Mouse (Mus musculus): ENCODE measurements around the gene Tbc1d5.
"Not testable (repeated sequence)": the region's sequence is repeated elsewhere in the genome, so short reads cannot be mapped to it uniquely, and the experiment has no call there.

Tbc1d5 gene

DNA sequence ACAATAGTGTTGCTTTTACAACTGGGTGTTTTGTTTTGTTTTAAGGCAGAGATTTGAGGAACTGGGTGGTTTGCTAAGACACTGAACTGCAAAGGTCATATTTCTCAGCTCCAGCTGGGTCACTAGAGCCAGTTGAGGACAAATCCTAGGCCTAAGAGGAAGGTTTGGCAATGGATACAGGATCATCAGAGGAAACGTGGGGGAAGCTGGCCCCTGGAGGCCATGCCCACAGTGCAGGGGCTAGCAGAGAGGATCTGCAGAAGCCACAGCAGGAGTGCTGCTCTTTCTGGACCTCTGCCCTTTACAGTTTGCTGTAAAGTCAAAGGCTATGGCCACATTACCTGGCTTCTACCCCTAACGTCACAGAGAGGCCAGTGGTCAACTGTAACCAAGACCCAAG, 428.3 kb downstream of the Tbc1d5 start:
- DNase-seq (ENCODE audit: low spot score in 2 of 2) = no peak

GRCm38 (mm10) chr17:50741386-50741785, 437.8 kb downstream of the Tbc1d5 start:
- no peak for DNase-seq (ENCODE audit: low spot score in 2 of 2)

DNA sequence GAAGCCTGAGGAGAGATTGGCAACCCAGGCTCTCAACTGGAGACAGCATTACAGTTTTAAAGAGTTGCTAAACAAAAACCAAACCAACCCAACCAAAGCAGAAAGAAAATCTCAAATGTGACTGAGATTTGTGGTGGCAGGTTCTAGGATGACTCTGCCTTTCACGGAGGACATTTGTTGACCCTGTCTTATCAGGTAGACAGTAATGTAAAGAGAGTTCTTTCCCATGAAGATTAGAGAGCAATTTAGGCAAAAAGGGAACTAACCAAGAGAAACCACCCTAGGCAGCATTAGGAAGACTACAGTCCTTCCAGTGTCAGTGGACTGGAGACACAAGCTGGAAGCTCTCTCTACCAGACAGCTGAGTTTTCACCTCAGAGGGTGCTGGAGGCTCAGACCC, 438.3 kb downstream of the Tbc1d5 start:
- no peak for DNase-seq (ENCODE audit: low spot score in 2 of 2)

GRCm38 (mm10) chr17:50738476-50738875, 440.7 kb downstream of the Tbc1d5 start:
- no peak for DNase-seq (ENCODE audit: low spot score in 2 of 2)

- no peak for DNase-seq (ENCODE audit: low spot score in 2 of 2)
These were observed 442.1 kb downstream of the Tbc1d5 start for GRCm38 (mm10) chr17:50737068-50737467.

GRCm38 (mm10) chr17:50735955-50736533, 443.1 kb downstream of the Tbc1d5 start:
- no peak for DNase-seq (ENCODE audit: low spot score in 2 of 2)

DNA sequence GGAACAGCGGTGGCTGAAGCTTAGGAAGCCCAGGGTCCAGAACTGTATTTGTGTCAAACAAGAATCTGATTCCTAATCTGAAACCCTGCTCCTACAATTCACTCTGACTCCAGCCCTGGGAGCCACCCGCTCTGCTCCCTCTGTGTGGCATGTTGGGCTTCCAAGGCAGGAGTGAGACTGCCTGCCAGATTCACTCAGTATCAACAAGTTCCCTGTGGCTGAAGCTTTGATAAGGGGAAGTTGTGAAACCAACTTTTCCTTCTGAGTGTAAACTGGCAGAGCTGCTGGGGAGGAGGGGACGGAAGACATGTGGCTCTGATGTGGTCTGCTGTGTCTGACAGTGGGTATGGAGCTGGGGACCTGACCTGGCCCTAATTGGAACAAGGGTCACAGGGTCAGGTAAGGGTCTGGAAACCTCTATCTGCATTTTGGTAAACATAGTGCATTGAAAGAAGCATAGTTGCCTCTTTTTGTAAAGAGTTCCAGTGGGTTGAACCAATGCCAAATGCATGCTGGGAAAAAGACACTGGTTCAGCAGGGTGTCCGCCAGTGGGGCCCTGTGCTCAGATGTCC, 443.7 kb downstream of the Tbc1d5 start:
- DNase-seq (ENCODE audit: low spot score in 2 of 2) = no peak

- DNase-seq (ENCODE audit: low spot score in 2 of 2) = no peak
These were observed 444.4 kb downstream of the Tbc1d5 start for GRCm38 (mm10) chr17:50734781-50735180.

- DNase-seq (ENCODE audit: low spot score in 2 of 2) = no peak
These were observed 445.8 kb downstream of the Tbc1d5 start for GRCm38 (mm10) chr17:50733390-50733789.

DNA sequence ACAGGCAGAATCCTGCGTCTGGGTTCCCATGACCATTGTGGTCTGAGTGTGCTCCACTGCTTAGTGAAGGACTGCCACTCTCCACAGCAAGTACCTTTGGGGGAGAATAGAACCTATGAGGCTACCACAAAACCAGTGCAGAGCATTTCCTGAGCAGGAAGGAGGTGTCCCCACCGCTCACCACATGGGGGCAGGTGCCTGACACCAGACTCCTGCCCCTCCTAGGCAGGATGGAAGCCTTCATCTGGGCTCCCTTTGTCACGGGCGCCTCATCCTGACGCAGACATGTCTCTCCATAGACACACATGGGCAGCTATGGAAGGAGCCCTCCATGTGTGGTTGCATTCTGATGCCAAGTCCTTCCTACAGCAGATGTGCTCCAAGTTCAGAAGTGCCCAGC, 447.3 kb downstream of the Tbc1d5 start:
- DNase-seq (ENCODE audit: low spot score in 2 of 2) = no peak

DNA sequence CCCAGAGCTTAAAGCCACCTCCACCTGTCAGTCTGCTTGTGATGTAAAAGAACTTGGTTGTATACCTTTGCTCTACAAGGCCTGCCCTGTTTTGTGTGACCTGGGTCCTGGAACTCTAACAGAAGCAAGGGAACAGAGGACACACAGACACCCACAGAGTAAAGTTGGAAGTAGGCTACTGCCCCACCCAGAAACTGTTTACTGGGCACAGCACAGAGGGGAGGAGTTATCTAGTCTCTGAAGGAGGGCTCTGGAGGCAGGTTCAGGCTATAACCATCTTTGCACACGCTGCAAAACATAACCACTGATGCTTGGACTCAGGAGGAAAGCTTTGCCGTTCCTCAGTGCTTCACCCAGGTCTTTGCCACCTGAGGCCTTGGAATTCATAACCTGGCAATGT, 448.3 kb downstream of the Tbc1d5 start:
- DNase-seq (ENCODE audit: low spot score in 2 of 2) = no peak

DNA sequence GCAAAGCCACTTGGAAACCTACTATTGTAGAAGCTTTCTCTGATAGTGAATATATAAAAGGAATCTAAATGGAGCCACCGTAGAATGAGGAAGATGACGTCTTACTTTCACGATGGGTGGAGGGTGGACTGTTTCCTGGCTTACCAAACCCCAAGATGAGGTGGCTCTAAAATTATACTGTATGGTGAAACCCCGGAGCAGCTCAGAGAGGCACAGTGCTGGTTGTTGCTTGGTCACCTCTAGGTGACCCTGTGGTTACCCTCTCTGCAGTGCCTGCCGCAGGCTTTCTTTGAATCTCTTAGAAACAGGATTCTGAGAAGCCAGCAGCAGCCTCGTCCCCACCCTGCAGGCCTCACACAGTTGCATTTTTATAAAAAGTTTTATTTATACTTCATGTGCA, 449.6 kb downstream of the Tbc1d5 start:
- no peak for DNase-seq (ENCODE audit: low spot score in 2 of 2)

DNA sequence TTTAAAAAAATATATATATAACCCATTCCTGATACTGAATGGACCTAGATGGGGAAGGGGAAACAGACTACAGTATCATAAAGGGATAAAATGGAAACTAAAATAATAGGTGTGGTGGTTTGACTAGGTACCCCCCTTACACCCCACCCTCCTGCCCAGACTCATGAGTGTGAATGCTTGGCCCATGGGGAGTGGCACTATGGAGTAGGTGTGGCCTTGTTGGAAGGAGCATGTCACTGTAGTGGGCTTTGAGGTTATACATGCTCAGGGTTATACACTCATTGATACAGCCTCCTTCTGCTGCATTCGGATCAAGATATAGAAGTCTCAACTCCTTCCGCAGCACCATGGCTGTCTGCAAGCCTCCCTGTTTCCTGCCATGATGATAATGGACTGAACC, 450.1 kb downstream of the Tbc1d5 start:
- DNase-seq (ENCODE audit: low spot score in 2 of 2) = no peak

GRCm38 (mm10) chr17:50726265-50726664, 452.9 kb downstream of the Tbc1d5 start:
- no peak for DNase-seq (ENCODE audit: low spot score in 2 of 2)

DNA sequence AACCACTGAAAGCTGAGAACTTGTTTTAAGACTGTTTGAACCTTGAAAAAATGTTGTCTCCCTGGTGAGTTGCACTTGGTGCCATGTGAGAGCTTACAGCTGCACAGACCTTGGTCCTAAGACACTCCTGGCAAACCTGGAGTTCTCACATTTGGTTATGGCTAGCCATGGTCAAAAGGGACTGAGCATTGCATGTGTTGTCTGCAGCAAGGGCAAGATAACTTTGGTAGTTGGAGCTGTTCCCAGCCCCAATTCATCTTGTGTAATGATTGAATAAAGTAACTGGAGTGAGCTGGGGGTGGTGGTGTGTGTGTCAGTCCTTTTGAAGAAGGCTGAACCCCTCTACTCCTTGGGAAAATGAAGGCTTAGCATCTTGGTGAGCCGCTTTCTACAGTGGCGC, 454.8 kb downstream of the Tbc1d5 start:
- DNase-seq (ENCODE audit: low spot score in 2 of 2) = no peak

GRCm38 (mm10) chr17:50717586-50717985, 461.6 kb downstream of the Tbc1d5 start:
- no peak for DNase-seq (ENCODE audit: low spot score in 2 of 2)

DNA sequence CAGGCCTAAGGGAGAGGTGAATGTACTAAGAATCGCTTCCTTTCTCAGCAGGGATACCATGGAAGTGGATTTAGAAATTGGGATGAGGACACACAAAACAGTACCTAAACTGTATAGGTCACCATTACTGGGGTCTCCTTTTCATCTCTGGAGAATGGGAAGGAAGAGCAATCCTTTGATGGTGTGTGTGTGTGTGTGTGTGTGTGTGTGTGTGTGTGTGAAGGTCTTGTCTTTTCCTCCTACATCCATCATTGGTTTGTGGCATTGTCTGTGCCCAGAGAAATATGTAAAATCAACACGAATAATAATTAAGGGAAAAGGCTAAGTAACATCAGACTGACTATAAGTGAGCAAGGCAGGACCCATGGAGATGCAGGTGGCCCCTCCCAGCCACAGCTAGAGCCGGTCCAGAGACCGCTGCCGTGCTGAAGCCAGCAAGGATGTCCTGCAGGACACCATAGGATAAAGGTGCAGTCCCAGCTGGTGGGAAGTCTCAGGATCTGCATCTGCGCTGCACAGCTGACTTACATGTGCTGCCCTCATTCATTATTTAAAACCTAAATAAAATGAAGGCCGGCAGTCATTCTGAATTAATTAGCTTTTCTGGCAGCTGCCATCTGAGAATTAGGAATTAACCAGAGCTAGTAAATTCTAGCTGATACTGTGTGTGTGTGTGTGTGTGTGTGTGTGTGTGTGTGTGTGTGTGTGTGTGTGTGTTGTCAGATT, 468.5 kb downstream of the Tbc1d5 start:
- no peak for DNase-seq (ENCODE audit: low spot score in 2 of 2)

DNA sequence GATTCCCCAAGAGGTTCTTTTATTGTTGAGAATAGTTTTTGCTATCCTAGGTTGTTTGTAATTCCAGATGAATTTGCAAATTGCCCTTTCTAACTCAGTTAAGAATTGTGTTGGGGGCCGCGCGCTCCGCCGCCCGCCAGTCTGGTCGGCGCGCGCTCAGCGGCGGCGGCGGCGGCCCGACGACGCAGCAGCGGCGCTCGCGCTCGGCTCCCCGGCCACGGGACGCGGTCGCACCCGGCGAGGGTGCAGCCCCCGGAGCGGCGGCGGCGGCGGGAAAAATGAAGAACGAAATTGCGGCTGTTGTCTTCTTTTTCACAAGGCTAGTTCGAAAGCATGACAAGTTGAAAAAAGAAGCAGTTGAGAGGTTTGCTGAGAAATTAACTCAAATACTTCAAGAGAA, 480.7 kb downstream of the Tbc1d5 start:
- not testable (repeated sequence) for DNase-seq (ENCODE audit: low spot score in 2 of 2)

- DNase-seq (ENCODE audit: low spot score in 2 of 2) = no peak
These were observed 491.0 kb downstream of the Tbc1d5 start for GRCm38 (mm10) chr17:50688135-50688534.

DNA sequence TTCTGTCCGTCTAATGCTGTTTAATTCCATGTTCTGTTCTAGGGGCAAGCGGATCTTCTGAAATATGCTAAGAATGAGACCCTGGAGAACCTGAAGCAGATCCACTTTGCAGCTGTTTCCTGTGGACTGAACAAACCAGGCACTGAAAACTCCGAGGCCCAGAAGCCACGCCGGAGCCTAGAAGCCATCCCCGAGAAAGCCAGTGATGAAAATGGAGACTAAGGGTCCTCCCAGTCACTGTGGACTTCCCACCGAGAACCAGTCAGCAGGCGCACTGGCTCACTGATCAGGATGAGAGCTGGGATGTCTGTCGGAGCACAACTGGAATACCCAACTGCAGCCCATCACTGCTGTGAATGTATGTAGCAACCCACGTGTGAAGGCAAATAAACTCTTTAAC, 491.5 kb downstream of the Tbc1d5 start:
- no peak for DNase-seq (ENCODE audit: low spot score in 2 of 2)

- DNase-seq (ENCODE audit: low spot score in 2 of 2) = no peak
These were observed 494.0 kb downstream of the Tbc1d5 start for GRCm38 (mm10) chr17:50684960-50685645.
